Mouse (Mus musculus) fibroblast of lung, adult 2 months (primary cell): ENCODE measurements around the gene Arsg.

ENCODE experiments used
- DNase-seq: peaks from one replicate; pipeline ENCODE4 v3.0.0-alpha.2; 2011; ENCODE audit warnings: low read depth

Gene Arsg

GRCm38 (mm10) chr11:109584843-109585713, 111.9 kb downstream of the Arsg start:
- DNase-seq, result peak; percentile 28

- no peak for DNase-seq
These were observed 113.2 kb downstream of the Arsg start for GRCm38 (mm10) chr11:109586424-109586823.

GRCm38 (mm10) chr11:109587019-109587418, 113.8 kb downstream of the Arsg start:
- no peak for DNase-seq

- no peak for DNase-seq
These were observed 114.6 kb downstream of the Arsg start for GRCm38 (mm10) chr11:109587638-109588374.

- DNase-seq, result no peak
These were observed 116.8 kb downstream of the Arsg start for GRCm38 (mm10) chr11:109590012-109590411.

- DNase-seq, result no peak
These were observed 118.3 kb downstream of the Arsg start for GRCm38 (mm10) chr11:109591511-109591910.

- no peak for DNase-seq
These were observed 120.2 kb downstream of the Arsg start for GRCm38 (mm10) chr11:109593200-109593981.

- no peak for DNase-seq
These were observed 121.6 kb downstream of the Arsg start for GRCm38 (mm10) chr11:109594761-109595160.

GRCm38 (mm10) chr11:109598778-109599570, 125.8 kb downstream of the Arsg start:
- no peak for DNase-seq

- DNase-seq, result no peak
These were observed 134.4 kb downstream of the Arsg start for GRCm38 (mm10) chr11:109607600-109607999.

- DNase-seq, result no peak
These were observed 135.9 kb downstream of the Arsg start for GRCm38 (mm10) chr11:109608976-109609625.

GRCm38 (mm10) chr11:109610046-109610794, 137.0 kb downstream of the Arsg start:
- no peak for DNase-seq

GRCm38 (mm10) chr11:109610795-109611302, 137.7 kb downstream of the Arsg start:
- no peak for DNase-seq

- DNase-seq, result peak; percentile 99
These were observed 138.4 kb downstream of the Arsg start, which contains the start of gene Wipi1 for GRCm38 (mm10) chr11:109611303-109612149. Gene Wipi1, minus strand, starts transcription at chr11:109611967.

- no peak for DNase-seq
These were observed 139.8 kb downstream of the Arsg start for GRCm38 (mm10) chr11:109612871-109613529.

- DNase-seq, result no peak
These were observed 142.1 kb downstream of the Arsg start for GRCm38 (mm10) chr11:109615286-109615685.

- no peak for DNase-seq
These were observed 143.2 kb downstream of the Arsg start for GRCm38 (mm10) chr11:109616352-109616751.

- no peak for DNase-seq
These were observed 143.6 kb downstream of the Arsg start for GRCm38 (mm10) chr11:109616766-109617165.
